Mouse (Mus musculus): ENCODE measurements around the gene Ankmy2.

The Ankmy2 gene

DNA sequence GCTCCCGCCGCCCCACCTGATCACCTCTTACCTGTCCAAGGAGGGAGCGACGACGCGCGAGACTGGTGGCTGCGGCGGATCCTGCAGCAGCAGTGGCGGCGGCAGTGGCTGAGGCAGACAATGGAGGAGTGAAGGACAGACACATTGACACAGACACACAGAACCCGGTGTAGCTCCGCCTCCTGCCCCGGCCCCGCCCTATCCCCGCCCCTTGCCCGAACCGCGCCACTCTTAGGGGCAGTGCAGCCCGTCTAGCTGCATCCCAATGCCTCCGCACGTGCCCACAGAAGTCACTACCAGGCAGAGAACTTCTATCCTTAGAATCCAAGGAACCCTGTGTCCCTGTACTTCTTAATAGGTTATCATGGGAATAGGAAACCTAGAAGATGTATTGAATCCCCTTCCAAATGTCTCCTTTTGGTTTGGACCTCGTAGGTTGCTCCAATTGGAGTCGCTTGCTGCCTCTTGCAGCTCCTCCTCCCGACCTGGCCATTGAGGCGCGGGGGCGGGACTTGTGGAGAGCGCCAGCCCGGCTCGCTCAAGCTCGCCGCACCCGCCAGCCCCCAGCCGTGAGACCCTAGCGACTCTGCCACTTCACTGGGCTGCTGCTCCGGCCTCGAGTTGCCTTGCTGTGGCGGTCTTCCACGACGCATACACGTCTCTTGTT lies at the start of gene Ankmy2:
Gene Ankmy2 (plus strand): TSS at position 478 of the 667 bp plus-strand sequence.
- DNase-seq (ENCODE audit: low read depth, low spot score): peak; percentile 78

- DNase-seq (ENCODE audit: low read depth, low spot score): no peak
Observed at GRCm38 (mm10) chr12:36108442-36108841, 48.5 kb upstream of the Ankmy2 start.

- DNase-seq (ENCODE audit: low read depth, low spot score): no peak
Observed at GRCm38 (mm10) chr12:36110457-36110856, 46.5 kb upstream of the Ankmy2 start.

- DNase-seq (ENCODE audit: low read depth, low spot score): no peak
Observed at GRCm38 (mm10) chr12:36111110-36111509, 45.8 kb upstream of the Ankmy2 start.

DNA sequence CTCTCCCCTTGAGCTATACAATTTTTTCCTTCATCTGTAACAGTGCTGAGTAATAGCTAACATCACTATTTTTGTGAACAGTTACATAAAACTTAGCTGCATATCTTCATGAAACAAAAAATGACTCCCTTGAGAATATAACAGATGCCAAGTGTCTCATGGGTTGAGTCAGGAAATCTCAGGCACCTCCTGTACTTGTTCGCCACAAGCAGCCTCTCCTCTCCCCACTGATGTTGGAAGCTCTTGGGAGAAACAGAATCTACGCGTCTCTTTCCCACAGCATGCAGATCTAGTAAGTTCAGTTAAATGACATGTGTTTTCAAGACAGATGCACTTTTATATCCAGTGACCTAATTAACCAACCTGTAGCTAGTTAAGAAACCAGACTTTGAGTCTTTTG lies 44.8 kb upstream of the Ankmy2 start:
- no peak for DNase-seq (ENCODE audit: low read depth, low spot score)

DNA sequence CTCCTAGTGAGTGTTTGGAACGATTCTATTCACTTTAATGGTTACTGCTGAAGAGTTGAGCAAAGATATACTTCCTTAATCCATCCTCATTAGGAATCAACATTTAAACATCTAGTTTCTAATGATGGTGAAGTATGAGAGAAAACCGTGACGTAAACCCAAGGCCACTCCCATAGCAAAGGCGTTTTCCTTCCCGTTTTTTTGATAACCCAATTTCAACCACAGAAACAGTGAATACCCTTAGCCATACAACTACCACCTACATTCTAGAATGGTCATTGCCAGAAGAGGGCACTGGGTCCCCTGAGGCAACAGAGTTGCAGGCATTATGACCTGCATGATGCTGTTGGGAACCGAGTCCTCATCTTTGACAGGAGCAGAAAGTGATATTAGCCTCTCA lies 39.8 kb upstream of the Ankmy2 start:
- no peak for DNase-seq (ENCODE audit: low read depth, low spot score)

GRCm38 (mm10) chr12:36119244-36119643 lies 37.7 kb upstream of the Ankmy2 start:
- no peak for DNase-seq (ENCODE audit: low read depth, low spot score)

DNA sequence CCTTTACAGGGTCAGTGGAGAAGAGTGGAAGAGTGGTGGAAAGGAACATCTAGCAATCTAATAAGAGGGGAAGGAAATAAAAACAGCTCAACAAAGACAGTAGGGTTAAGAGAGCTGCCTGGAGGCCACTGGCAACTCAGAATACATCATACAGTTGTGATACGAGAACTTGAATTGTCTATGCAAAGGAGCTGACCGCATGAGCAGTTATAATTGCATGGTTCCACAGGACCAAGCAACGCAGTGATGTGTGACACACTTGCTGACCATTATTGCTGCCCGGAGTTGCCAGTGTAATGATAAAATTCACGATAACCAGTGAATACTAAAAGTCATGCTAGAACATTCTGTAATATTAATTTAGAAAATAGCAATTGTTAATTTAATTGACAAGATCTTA lies 30.9 kb upstream of the Ankmy2 start:
- no peak for DNase-seq (ENCODE audit: low read depth, low spot score)

DNA sequence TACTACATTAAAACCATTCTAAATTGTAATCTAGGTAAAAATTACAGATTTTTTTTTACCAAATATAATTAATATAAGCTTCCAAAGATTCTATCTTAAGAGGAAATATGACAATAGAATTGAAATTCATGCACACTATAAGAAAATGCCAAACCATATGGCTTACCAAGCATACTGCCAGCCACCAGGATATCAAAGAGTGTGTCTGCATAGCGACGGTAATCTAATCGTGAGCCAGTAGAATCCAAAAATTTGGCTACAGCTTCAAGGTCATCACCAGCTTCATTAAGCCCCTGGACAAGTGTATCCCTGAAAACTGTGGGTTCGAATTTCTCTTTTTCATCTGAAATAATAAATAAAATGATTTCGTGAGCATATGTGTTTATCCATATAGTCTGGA lies 27.1 kb upstream of the Ankmy2 start:
- no peak for DNase-seq (ENCODE audit: low read depth, low spot score)

GRCm38 (mm10) chr12:36132254-36132653 lies 24.7 kb upstream of the Ankmy2 start:
- DNase-seq (ENCODE audit: low read depth, low spot score): no peak

DNA sequence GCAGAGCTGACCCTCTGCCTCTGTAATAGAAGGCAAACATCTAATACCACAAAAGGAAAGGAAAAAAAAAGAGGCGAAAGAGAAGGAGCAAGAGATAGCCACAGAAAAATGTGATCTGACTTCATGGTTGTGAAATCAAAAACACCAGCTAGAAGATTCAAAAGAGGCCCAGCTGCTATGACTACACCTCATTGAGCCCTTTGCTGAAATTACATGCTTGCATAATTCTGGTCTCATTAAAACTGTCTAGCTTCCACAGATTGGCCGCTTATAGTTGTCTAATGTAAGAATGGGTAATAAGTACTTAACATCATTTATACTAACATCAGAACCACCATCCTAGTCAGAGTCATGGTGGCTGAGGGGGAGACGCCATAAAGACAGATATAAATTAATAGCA lies 24.2 kb upstream of the Ankmy2 start:
- no peak for DNase-seq (ENCODE audit: low read depth, low spot score)

- DNase-seq (ENCODE audit: low read depth, low spot score): no peak
Observed at GRCm38 (mm10) chr12:36133547-36133946, 23.4 kb upstream of the Ankmy2 start.

DNA sequence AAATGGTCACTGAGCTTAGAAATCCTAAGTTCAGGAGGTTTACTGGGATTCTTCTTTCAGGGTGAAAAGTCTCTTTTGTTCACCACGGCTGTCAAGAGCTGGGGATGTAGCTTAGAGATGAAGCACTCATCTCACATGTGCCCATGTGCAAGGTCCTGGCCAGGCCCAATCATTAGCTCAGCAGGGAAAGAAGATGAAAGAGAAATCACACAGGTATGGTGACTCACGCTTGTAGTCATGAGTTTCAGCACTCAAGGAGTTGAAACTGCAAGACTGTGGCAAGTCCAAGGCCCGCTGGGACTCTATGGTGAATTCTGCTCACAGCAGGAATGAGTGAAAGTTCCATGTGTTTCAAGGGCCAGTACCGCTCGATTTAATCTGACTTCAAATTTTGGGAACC lies 22.8 kb upstream of the Ankmy2 start:
- no peak for DNase-seq (ENCODE audit: low read depth, low spot score)

DNA sequence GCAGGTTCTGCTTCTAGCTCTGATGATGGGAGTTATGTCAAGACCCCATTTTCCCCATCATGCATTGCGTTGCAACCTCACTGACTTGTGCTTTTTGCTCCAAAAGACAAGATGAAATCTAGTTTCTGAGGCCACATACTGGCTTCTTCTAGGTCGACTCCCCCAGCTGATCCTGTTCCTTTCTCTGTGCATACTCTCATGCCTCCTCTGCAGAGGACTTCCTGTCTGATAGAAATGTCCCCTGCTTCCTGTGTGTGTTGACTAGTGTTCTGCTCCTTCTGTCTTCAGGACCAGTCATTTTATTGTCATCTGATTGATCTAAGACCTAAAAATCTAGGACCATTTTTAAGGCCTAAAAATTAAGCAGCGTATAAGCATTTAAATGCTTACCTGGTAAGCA lies 21.5 kb upstream of the Ankmy2 start:
- DNase-seq (ENCODE audit: low read depth, low spot score): no peak

DNA sequence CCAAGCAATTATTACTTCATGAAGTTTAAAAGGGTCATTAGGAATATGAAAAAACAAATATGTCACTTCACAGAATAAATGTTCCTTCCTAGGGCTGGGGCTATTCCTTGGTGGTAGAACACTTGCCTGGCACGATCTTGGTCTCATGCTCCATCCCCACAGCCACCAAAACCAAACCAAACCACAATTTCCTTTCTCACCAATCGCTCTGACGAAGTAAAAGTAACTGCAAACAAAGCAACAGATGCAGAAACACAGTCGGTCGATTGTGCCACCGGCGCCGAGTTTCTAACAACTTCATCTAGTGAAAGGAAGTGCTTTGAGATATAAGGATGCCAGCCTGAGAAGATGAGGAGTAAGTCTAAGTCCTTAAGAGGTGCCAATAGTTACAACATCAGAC lies 20.6 kb upstream of the Ankmy2 start:
- no peak for DNase-seq (ENCODE audit: low read depth, low spot score)

DNA sequence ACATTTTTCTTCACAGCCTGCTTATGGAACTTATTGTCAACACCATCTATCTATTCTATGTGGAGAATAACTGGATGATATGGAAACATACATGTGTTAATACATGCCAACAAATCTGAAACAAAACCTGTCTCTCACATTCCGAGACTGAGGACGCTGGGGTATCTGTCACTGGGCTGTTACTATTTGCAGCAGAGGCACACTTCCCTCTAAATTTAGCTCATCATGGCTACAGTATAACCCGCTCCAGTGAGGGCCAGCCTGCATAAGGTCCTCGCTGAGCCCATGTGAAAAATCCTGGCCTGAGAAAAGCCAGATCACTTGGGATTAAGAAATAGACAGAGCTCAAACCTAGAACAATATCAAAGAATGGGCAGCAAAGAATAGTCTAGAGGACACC lies 19.7 kb upstream of the Ankmy2 start:
- no peak for DNase-seq (ENCODE audit: low read depth, low spot score)

DNA sequence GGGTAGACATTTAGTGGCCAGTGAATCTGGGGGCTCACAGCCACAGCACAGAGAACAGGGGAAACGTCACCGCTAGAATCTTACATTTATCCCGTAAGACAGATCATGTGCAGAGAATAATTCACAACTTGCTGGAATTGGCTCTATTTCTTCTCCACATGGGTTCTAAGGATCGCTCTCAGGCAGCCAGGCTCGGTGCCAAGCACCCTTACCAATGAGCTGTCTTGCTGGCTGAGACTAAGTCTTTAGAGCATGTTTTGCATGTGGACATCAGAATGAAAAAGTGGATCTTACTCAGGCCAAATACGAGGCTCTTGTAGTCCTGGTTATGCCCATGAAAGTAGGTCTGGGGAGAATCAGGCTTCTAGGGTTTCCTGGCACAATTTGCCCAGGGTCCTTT lies 16.5 kb upstream of the Ankmy2 start:
- DNase-seq (ENCODE audit: low read depth, low spot score): no peak

DNA sequence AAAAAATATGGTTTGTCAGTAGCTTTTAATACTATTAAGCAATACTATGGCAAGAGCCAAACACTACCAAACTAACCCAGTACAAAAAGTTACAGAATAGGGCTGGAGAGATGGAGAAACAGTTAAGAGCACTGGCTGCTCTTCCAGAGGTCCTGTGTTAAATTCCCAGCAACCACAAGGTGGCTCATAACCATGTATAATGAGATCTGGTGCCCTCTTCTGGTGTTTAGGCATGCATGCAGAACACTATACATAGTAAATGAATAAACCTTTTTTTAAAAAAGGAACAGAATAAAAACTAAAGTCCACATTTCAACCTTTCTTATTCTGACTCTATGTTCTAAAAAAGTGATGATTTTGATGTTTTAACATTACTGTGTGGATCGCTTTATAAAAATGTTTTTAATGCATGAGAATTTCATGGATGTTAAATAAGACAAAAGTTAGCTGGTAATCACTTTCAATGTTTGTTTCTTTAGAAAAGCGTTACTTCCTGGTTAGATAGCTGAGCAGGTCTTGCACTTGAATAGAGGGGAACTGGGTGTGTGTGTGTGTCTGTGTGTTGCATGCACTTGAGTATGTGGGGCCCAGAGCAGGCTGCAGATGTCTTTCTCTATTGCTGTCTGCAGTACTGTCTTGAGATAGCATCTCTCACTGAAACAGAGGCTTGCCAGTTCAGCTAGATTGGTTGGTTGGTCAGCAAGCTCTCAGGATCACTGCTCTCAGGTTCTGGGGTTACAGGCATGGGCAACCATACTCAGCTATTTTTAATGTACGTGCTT lies 10.5 kb upstream of the Ankmy2 start:
- DNase-seq (ENCODE audit: low read depth, low spot score): no peak

- no peak for DNase-seq (ENCODE audit: low read depth, low spot score)
Observed at GRCm38 (mm10) chr12:36150265-36150664, 6.6 kb upstream of the Ankmy2 start.

- DNase-seq (ENCODE audit: low read depth, low spot score): no peak
Observed at GRCm38 (mm10) chr12:36150737-36151136, 6.2 kb upstream of the Ankmy2 start.

DNA sequence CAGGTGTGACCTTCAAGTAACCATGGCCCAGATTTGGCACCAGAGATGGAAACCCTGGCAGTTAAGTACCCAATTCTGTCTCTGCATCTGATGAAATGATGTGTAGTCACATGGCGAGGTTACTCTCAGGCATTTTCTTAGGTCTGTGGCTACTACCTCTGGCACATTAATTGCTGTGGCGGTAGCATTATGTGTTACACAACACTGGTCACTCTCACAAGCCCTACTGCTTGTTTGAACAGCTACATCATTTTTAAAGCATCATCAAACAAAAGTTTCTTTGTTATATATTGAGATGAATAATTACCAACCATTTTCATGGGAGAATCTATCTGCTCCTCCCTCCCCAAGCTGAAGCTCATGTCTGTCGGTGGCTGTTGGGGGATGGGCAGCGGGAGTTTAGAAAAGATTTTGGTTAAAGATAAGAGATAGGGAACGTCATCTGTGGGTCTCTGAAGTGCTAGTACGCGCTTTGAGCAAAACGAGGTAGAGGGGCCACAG lies 1.7 kb upstream of the Ankmy2 start:
- DNase-seq (ENCODE audit: low read depth, low spot score): no peak

GRCm38 (mm10) chr12:36156101-36156636 lies 745 bp upstream of the Ankmy2 start:
- DNase-seq (ENCODE audit: low read depth, low spot score): peak; percentile 11

- peak; percentile 18 for DNase-seq (ENCODE audit: low read depth, low spot score)
Observed at GRCm38 (mm10) chr12:36157304-36157637, 357 bp downstream of the Ankmy2 start.
